Mouse (Mus musculus) neural tube, embryonic 14.5 days (tissue): ENCODE measurements at regions not wholly inside any gene's neighbourhood (a gene's known extent, or its start where the extent isn't known, plus 50 kb on each side); places are given as distances from the start of the nearest gene placed in this dataset.

Experiments
- ATAC-seq: fragments of 200-750 bp; cut with Nextera tagmentation; 2 replicates; pipeline ENCODE4 v1.8.0; 2017; ENCODE audit warnings: low read depth, mild to moderate bottlenecking, moderate TSS enrichment, moderate library complexity
- H3K27ac ChIP-seq: fragments of 300-500 bp; sonication (generic); 2 replicates; pipeline ENCODE4 v1.5.1; 2014; ENCODE audit warnings: low read depth, mild to moderate bottlenecking, control low read depth, low read length, moderate library complexity, mixed read lengths
- H3K27me3 ChIP-seq: fragments of 300-500 bp; sonication (generic); 2 replicates; pipeline ENCODE4 v1.6.1; 2014; ENCODE audit warnings: low read length; ENCODE audit not compliant: control insufficient read depth, insufficient read depth
- H3K36me3 ChIP-seq: fragments of 300-500 bp; sonication (generic); 2 replicates; pipeline ENCODE4 v1.6.1; 2014; ENCODE audit warnings: low read length, mixed read lengths; ENCODE audit not compliant: control insufficient read depth, insufficient read depth
- H3K4me1 ChIP-seq: fragments of 300-500 bp; sonication (generic); 2 replicates; pipeline ENCODE4 v1.6.1; 2014; ENCODE audit warnings: low read length; ENCODE audit not compliant: control insufficient read depth, insufficient read depth
- H3K4me2 ChIP-seq: fragments of 300-500 bp; sonication (generic); 2 replicates; pipeline ENCODE4 v1.6.1; 2014; ENCODE audit warnings: mild to moderate bottlenecking, low read depth, low read length, control low read depth
- H3K4me3 ChIP-seq: fragments of 300-500 bp; sonication (generic); 2 replicates; pipeline ENCODE4 v1.5.1; 2014; ENCODE audit warnings: low read depth, low read length, control low read depth, mixed read lengths
- H3K9ac ChIP-seq: fragments of 300-500 bp; sonication (generic); replicated peaks from 2 replicates; pipeline ENCODE4 v1.6.1; 2014; ENCODE audit warnings: low read depth, mild to moderate bottlenecking, control low read depth, low read length, mixed read lengths
- H3K9me3 ChIP-seq: fragments of 300-500 bp; sonication (generic); 2 replicates; pipeline ENCODE4 v1.6.1; 2016; ENCODE audit warnings: low read length; ENCODE audit not compliant: control insufficient read depth
- WGBS: fragments of 180-500 bp; shearing (Covaris S2); extraction: QIAGEN DNeasy Blood & Tissue Kit; methylation state at CpG from one replicate; pipeline ENCODE4 v1.1.7; 2014; 5-methylcytosine and 5-hydroxymethylcytosine counted together

DNA sequence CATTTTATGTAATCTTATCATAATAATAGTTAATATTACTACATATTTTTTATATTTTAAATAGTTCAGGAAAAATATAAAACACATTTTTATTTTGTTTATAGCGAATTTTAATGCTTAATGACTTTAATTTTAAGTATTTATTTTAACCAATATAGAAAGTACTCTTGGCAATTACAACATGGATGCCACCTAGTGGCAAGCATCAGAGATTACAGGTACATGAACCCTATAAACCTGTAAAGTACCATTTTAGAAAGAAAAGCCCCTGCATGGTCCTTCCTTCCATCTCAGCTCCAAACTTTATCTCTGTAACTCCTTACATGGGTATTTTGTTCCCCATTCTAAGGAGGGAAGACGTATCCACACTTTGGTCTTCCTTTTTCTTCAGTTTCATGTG lies 4328.9 kb upstream of the Gm7489 start:
- Histone ChIP-seq H3K9me3 (no peaks in the 10 kb centered on the region), H3K4me2 (no peak overlapping the region), H3K36me3 (no peaks in the 10 kb centered on the region), H3K9ac (no peak overlapping the region), H3K27me3 (no peaks in the 10 kb centered on the region), H3K27ac (no peak overlapping the region), H3K4me1 (no peaks in the 10 kb centered on the region), H3K4me3 (no peak overlapping the region)
- no peak for ATAC-seq
- WGBS: 28% methylated on average over 2 of the region's 2 CpGs

DNA sequence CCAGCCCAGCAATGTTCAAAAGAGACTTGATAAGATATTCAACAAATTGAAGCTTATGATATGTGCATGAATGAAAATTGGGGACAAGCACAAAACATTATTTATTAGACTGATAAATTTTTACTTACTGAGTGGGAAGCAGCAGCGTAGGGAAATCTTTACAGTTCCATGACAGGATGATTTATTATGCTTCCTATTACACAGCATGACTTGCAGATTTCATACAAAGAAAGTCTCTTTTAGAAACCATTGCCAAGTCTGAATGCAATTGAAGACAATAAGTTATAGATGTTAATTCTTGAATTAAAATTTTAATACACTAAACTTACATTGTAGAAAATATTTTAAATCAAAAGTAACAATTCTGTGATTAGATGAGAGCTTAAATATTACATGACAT lies 4324.3 kb upstream of the Gm7489 start:
- H3K9me3 ChIP-seq: no peaks in the 10 kb centered on the region
- H3K36me3 ChIP-seq: no peaks in the 10 kb centered on the region
- no peak overlapping the region for H3K27ac ChIP-seq
- no peaks in the 10 kb centered on the region for H3K4me1 ChIP-seq
- no peak overlapping the region for H3K4me3 ChIP-seq
- no peak for ATAC-seq
- 25% methylated on average over 1 of the region's 1 CpGs for WGBS
- H3K9ac ChIP-seq: no peak overlapping the region
- H3K27me3 ChIP-seq: no peaks in the 10 kb centered on the region
- H3K4me2 ChIP-seq: no peak overlapping the region

DNA sequence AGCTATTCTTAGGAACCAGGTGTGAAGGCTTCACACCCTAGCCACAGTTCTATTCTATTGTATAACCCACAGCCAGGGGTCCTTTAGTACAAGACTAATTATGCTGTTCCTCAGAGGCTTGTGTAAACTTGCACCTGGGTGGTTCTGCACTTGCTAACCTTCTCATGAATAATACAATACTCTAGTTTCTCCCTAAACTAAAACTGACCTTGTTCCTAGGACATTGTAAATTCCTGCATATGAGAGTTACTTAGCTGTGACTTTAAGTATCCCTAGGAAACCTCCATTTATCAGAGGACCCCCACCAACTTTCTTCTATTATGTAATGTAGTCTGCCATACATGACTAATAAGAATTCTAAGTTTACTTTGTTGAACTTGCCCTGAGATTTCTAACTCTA lies 4295.9 kb upstream of the Gm7489 start:
- no peaks in the 10 kb centered on the region; the same call in 1 of the 2 replicates for H3K9me3 ChIP-seq
- ATAC-seq: no peak
- H3K36me3 ChIP-seq: no peaks in the 10 kb centered on the region
- no peak overlapping the region for H3K27ac ChIP-seq
- H3K4me2 ChIP-seq: no peak overlapping the region
- H3K27me3 ChIP-seq: no peaks in the 10 kb centered on the region
- no peak overlapping the region for H3K9ac ChIP-seq
- no peak overlapping the region for H3K4me3 ChIP-seq
- no peaks in the 10 kb centered on the region for H3K4me1 ChIP-seq

DNA sequence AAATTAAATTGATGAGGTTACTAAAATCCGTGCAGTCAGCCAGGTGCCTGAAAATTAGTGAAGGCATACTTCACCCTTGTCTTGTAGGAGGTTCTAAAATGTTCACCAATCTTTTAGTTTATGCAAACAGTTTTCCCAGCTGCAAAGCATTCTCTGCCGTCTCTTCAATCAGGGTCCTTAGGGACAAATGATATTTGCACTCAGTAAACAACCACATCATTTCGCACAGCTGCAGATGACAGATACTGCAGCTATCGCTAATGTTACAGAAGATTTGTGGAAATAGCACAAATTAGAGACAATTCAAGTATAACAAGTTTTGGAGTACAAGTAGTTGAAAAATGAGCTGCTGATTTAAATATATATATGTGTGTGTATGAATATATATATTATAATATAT lies 4270.8 kb upstream of the Gm7489 start:
- Histone ChIP-seq H3K9me3 (no peaks in the 10 kb centered on the region), H3K36me3 (no peaks in the 10 kb centered on the region), H3K27me3 (no peaks in the 10 kb centered on the region), H3K4me2 (no peak overlapping the region), H3K4me1 (no peaks in the 10 kb centered on the region), H3K27ac (no peak overlapping the region), H3K9ac (no peak overlapping the region), H3K4me3 (no peak overlapping the region)
- no peak for ATAC-seq
- 56% methylated on average over 4 of the region's 4 CpGs for WGBS

DNA sequence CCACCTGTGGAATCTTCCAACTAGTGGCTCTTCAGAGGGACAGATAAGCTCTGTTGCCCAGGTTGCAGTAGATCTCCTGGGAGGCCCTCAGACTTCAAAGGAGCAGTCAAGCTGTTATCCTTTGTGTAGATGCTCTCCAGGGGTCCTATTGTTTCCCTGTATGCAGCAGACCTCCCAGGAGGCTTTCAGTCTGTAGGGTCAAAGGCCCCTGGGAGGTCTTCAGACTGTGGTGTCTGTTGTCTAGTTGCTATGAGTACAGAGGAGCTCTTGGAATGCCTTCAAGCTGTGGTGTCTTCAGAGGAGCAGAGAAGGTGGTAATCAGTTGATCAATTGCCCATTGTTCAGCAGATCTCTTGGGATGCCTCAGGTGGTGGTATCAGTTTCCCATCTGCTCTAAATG lies 4237.3 kb upstream of the Gm7489 start:
- no peaks in the 10 kb centered on the region for H3K4me1 ChIP-seq
- no peaks in the 10 kb centered on the region for H3K9me3 ChIP-seq
- H3K27me3 ChIP-seq: no peaks in the 10 kb centered on the region
- no peak overlapping the region for H3K4me2 ChIP-seq
- H3K27ac ChIP-seq: no peak overlapping the region
- ATAC-seq: no peak
- no peaks in the 10 kb centered on the region for H3K36me3 ChIP-seq
- H3K4me3 ChIP-seq: no peak overlapping the region
- no peak overlapping the region for H3K9ac ChIP-seq

DNA sequence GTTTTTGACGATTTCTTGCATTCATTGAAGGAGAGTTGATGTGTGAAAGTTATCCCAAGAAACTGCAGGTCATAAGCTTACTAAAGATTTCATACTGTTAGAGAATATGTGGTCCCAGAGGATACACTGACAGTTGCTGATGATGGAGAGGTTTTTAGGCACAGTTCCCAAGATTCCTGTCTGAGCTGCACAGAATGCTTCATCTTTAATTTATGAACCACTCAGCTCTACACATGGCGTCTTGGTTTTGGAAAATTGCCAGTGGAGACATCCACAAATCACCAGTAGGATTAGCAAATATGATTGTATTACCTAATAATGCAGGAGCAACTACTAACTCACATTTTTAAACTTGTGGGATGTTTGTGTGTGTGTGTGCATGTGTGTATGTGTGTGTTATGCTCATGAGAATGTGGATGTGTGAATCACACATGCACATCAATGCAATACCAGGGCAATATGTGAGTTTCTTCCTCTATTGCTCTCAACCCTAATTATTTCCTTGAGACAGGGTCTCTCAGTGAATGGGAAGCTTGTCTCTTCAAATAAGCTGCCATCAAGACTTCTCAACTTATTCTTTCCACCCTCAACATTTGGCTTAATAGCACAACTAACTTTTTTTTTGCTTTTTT lies 4234.0 kb upstream of the Gm7489 start:
- Histone ChIP-seq H3K27ac (no peak overlapping the region), H3K27me3 (no peaks in the 10 kb centered on the region), H3K9me3 (no peaks in the 10 kb centered on the region), H3K4me3 (no peak overlapping the region), H3K9ac (no peak overlapping the region), H3K4me1 (no peaks in the 10 kb centered on the region), H3K36me3 (no peaks in the 10 kb centered on the region), H3K4me2 (no peak overlapping the region)
- 57% methylated on average over 2 of the region's 2 CpGs for WGBS
- ATAC-seq: peak; percentile 84; the same call in 1 of the 2 replicates

DNA sequence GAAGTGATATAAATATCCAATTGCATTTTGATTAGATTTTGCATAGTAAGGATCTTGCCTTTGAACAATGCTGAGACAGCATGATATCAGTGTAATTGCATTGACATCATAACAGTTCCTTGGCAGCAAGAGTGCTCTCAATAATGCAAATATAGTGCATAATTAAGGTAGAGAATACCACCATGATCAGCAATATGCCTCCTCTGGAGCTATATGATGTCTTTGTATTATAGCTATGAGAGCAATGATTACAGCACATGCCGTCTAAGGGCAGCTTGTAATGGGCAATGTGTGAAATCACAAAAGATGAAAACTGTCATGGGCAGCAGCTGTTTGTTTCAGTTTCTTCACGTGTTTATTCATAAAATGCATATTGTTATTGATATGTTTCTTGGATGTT lies 4231.0 kb upstream of the Gm7489 start:
- WGBS: 52% methylated on average over 2 of the region's 2 CpGs
- ATAC-seq: peak; percentile 79

DNA sequence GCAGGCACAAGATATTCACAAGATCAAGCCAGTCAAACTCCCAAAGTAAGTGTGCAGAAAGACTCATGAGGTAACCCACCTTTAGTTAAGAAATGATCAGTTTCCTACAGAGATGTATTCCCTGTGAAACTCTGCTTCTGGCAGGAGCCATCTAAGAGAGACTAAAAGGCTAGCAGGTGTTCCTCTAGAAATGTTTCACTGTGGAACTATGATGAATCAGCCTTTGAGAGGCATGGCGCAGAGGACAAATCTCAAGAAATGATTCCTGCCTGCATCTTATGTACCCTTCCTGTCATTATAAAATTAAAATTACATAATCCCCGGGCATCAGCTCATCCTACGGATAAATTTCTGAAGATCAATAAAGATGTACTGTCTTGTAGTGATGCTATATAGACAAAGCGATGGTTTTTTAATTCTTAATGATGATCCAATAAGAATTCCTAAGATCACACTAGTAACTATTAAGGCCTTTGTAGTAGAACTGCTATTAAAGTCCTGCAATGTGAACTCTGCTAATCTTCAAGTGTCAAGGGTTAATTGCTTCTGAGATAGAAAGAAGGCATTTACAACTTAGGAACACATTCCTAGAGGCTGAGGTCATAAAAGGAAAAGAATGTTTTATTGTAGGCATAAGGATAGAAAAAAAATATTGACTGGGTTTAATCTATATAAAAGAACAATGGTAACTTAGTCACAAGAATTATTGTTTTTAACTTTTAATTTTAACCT lies 4219.7 kb upstream of the Gm7489 start:
- H3K4me3 ChIP-seq: no peak overlapping the region
- H3K27ac ChIP-seq: no peak overlapping the region
- H3K27me3 ChIP-seq: no peaks in the 10 kb centered on the region
- no peaks in the 10 kb centered on the region for H3K36me3 ChIP-seq
- H3K9me3 ChIP-seq: no peaks in the 10 kb centered on the region
- ATAC-seq: no peak
- no peaks in the 10 kb centered on the region for H3K4me1 ChIP-seq
- H3K9ac ChIP-seq: no peak overlapping the region
- H3K4me2 ChIP-seq: no peak overlapping the region
- 87% methylated on average over 4 of the region's 4 CpGs for WGBS

More for the DNA sequence above, 4231.0 kb upstream of the Gm7489 start:
- Histone ChIP-seq H3K4me1 (no peaks in the 10 kb centered on the region), H3K27ac (no peak overlapping the region), H3K36me3 (no peaks in the 10 kb centered on the region), H3K4me2 (no peak overlapping the region), H3K4me3 (no peak overlapping the region), H3K27me3 (no peaks in the 10 kb centered on the region), H3K9me3 (no peaks in the 10 kb centered on the region), H3K9ac (no peak overlapping the region)
